Mouse (Mus musculus): ENCODE data around the gene Lrp1. TPM values are rescaled to one million over a fixed set of nuclear protein-coding genes. Genes with fewer than 3 reads are reported as not detected.

The Lrp1 gene
- total and polyA plus RNA-seq, 3 experiments: 0.39 to 0.42 TPM; not detected in 1

DNA sequence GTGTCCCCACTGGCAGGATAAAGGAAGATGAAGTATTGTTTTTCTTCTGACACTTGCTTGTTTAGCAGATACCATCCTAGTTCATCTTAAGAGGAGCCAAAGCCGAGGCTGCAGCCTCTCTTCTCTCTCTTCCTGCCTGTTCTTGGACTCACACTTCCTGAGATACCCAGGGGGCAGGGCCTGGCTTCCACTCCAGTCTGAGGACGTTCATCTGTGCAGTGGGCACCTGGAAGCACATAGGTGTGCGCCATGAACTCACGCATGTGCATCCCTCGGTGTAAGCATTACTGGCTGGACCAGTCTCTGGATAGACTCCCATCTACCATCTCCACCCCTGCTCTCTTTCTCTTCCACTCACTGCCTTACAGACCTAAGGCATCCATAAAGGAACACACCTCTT is 19.5 kb upstream of the Lrp1 start:
- Histone ChIP-seq H3K9ac (ENCODE audit: control insufficient read depth, low read depth, low read length, poor library complexity, severe bottlenecking) (no peak overlapping the region), H3K27me3 (ENCODE audit: control insufficient read depth in 1 of 2, insufficient read depth in 2 of 2, low read length in 2 of 2) (no peaks in the 10 kb centered on the region), H3K4me1 (ENCODE audit: control insufficient read depth in 1 of 2, insufficient read depth in 2 of 2, low read length in 2 of 2) (peaks cover 2 to 11% of the 10 kb centered on the region in 2 experiments; a peak in 3 of 4 replicates), H3K9me3 (replicated peaks; ENCODE audit: insufficient read depth, low read length) (no peaks in the 10 kb centered on the region), H3K4me3 (ENCODE audit: control insufficient read depth in 1 of 2, insufficient read depth in 1 of 2, low read depth in 2 of 2, low read length in 2 of 2) (no peak overlapping the region), H3K79me2 (ENCODE audit: control insufficient read depth, insufficient read depth, low read length, poor library complexity) (peaks cover 21% of the 10 kb centered on the region), H3K36me3 (ENCODE audit: control insufficient read depth in 1 of 2, insufficient read depth in 2 of 2, low read length in 2 of 2) (peaks cover 0 to 3% of the 10 kb centered on the region in 2 experiments; a peak in 2 of 4 replicates), H3K27ac (ENCODE audit: control insufficient read depth, low read depth, low read length) (no peak overlapping the region)
- DNase-seq (ENCODE audit: low read depth, low spot score): no peak
- no peak for TF ChIP-seq EP300 (IDR thresholded peaks at IDR 0.05; ENCODE audit: low read depth in 1 of 2, low read length in 2 of 2)
- TF ChIP-seq MAZ (IDR thresholded peaks at IDR 0.05; ENCODE audit: low read depth, low read length): no peak
- TF ChIP-seq MXI1 (IDR thresholded peaks at IDR 0.05; ENCODE audit: low read depth, low read length): no peak
- TF ChIP-seq ZKSCAN1 (IDR thresholded peaks at IDR 0.05; ENCODE audit: low read depth, low read length): no peak
- TF ChIP-seq CTCF (IDR thresholded peaks at IDR 0.05 in 2 of 3, conservative IDR thresholded peaks at IDR 0.05 in 1 of 3; ENCODE audit: control insufficient read depth in 1 of 3, insufficient read depth in 1 of 3, low read depth in 2 of 3, low read length in 3 of 3, poor library complexity in 1 of 3, severe bottlenecking in 1 of 3): no peak
- no peak for TF ChIP-seq USF2 (IDR thresholded peaks at IDR 0.05; ENCODE audit: borderline replicate concordance in 1 of 2, insufficient read depth in 1 of 2, low read depth in 1 of 2, low read length in 2 of 2)
- TF ChIP-seq TBP (IDR thresholded peaks at IDR 0.05; ENCODE audit: low read depth, low read length): no peak
- no peak for TF ChIP-seq ELF1 (IDR thresholded peaks at IDR 0.05; ENCODE audit: low read depth, low read length)
- TF ChIP-seq KAT2A (conservative IDR thresholded peaks at IDR 0.05; ENCODE audit: low read depth, low read length): no peak
- no peak for TF ChIP-seq CHD2 (IDR thresholded peaks at IDR 0.05; ENCODE audit: low read length)
- no peak for TF ChIP-seq ETS1 (IDR thresholded peaks at IDR 0.05; ENCODE audit: low read depth, low read length)
- TF ChIP-seq ZNF384 (IDR thresholded peaks at IDR 0.05; ENCODE audit: low read depth, low read length): no peak
- no peak for TF ChIP-seq JUND (IDR thresholded peaks at IDR 0.05; ENCODE audit: low read depth, low read length)

DNA sequence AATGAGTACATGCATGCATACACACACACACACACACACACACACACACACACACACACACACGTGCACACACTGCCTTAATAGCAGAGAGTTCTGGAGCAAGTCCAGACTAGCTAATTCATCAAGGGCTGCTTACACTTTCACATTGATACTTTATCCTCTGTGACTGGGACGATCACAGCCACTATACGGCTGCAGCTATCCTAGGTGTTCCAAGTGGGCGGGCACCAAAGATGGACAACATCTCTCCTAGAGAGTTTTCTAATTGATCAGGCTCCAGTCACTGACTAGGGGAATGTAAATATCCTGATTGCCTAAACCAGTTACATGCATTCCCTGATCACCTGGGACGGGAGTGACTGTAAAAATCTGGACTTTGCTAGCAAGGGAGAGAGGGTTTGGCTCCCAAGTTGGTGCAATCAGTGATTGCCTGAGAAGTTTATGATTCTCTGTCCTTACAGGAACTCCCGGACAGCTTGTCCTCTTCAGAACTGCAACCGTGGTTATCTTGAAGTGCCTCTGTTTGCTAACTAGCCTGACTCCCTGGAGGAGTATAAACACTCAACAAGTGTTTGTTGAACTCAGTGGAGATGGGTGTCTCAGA is 11.8 kb upstream of the Lrp1 start:
- TF ChIP-seq MAZ (IDR thresholded peaks at IDR 0.05; ENCODE audit: low read depth, low read length) (no peak), HCFC1 (IDR thresholded peaks at IDR 0.05; ENCODE audit: low read depth, low read length) (no peak), POLR2A (IDR thresholded peaks at IDR 0.05; ENCODE audit: control insufficient read depth in 1 of 2, insufficient read depth in 1 of 2, low read depth in 1 of 2, low read length in 2 of 2, poor library complexity in 1 of 2) (no peak), E2F4 (IDR thresholded peaks at IDR 0.05; ENCODE audit: borderline replicate concordance, low read depth, low read length) (no peak), TBP (IDR thresholded peaks at IDR 0.05; ENCODE audit: low read depth, low read length) (no peak), GABPA (IDR thresholded peaks at IDR 0.05; ENCODE audit: low read depth, low read length) (no peak), MEF2A (IDR thresholded peaks at IDR 0.05; ENCODE audit: extremely low read depth, insufficient replicate concordance, low read depth, low read length, poor library complexity, severe bottlenecking) (no peak), POLR2AphosphoS2 (IDR thresholded peaks at IDR 0.05; ENCODE audit: low read length) (no peak), ELF1 (IDR thresholded peaks at IDR 0.05; ENCODE audit: low read depth, low read length) (no peak), TCF12 (IDR thresholded peaks at IDR 0.05; ENCODE audit: low read depth, low read length) (no peak), MAX (IDR thresholded peaks at IDR 0.05; ENCODE audit: low read length) (no peak), ZC3H11A (IDR thresholded peaks at IDR 0.05; ENCODE audit: low read depth, low read length) (no peak), KAT2A (conservative IDR thresholded peaks at IDR 0.05; ENCODE audit: low read depth, low read length) (no peak), ZMIZ1 (IDR thresholded peaks at IDR 0.05; ENCODE audit: low read depth, low read length) (no peak), BHLHE40 (IDR thresholded peaks at IDR 0.05; ENCODE audit: borderline replicate concordance, low read depth, low read length) (no peak)

More for the DNA sequence above, 11.8 kb upstream of the Lrp1 start:
- H3K79me2 ChIP-seq (ENCODE audit: control insufficient read depth, insufficient read depth, low read length, poor library complexity): no peaks in the 10 kb centered on the region
- no peak overlapping the region for H3K27ac ChIP-seq (ENCODE audit: control insufficient read depth, low read depth, low read length)
- H3K36me3 ChIP-seq (ENCODE audit: control insufficient read depth in 1 of 2, insufficient read depth in 2 of 2, low read length in 2 of 2): no peaks in the 10 kb centered on the region
- no peak overlapping the region for H3K4me3 ChIP-seq (ENCODE audit: control insufficient read depth in 1 of 2, insufficient read depth in 1 of 2, low read depth in 2 of 2, low read length in 2 of 2)
- no peaks in the 10 kb centered on the region for H3K4me1 ChIP-seq (ENCODE audit: control insufficient read depth in 1 of 2, insufficient read depth in 2 of 2, low read length in 2 of 2)
- DNase-seq (ENCODE audit: low read depth, low spot score): no peak
- no peak overlapping the region for H3K9ac ChIP-seq (ENCODE audit: control insufficient read depth, low read depth, low read length, poor library complexity, severe bottlenecking)
- H3K9me3 ChIP-seq (replicated peaks; ENCODE audit: insufficient read depth, low read length): no peaks in the 10 kb centered on the region
- peaks cover 4% of the 10 kb centered on the region in 2 experiments for H3K27me3 ChIP-seq (ENCODE audit: control insufficient read depth in 1 of 2, insufficient read depth in 2 of 2, low read length in 2 of 2)

All from MEL (cell line).